Mouse (Mus musculus): ENCODE measurements around the gene Dhx8. TPM values are rescaled to one million over a fixed set of nuclear protein-coding genes. Genes with fewer than 3 reads are reported as not detected.

Dhx8 gene
- total RNA-seq, 4 experiments from 2014 or later, result 25.0 to 30.3 (median 28.0) TPM

- no peak for DNase-seq
Measured at GRCm38 (mm10) chr11:101756616-101757015, 23.9 kb downstream of the Dhx8 start.

- no peak for DNase-seq
Measured at GRCm38 (mm10) chr11:101757366-101757765, 24.6 kb downstream of the Dhx8 start.

- DNase-seq, result no peak
Measured at GRCm38 (mm10) chr11:101758431-101758830, 25.7 kb downstream of the Dhx8 start.

GRCm38 (mm10) chr11:101759530-101759929 is 26.8 kb downstream of the Dhx8 start:
- no peak for DNase-seq

GRCm38 (mm10) chr11:101763723-101764122 is 31.0 kb downstream of the Dhx8 start:
- no peak for DNase-seq

GRCm38 (mm10) chr11:101764546-101764945 is 31.8 kb downstream of the Dhx8 start:
- DNase-seq, result no peak

GRCm38 (mm10) chr11:101767326-101767725 is 34.6 kb downstream of the Dhx8 start:
- no peak for DNase-seq

GRCm38 (mm10) chr11:101768721-101769120 is 36.0 kb downstream of the Dhx8 start:
- no peak for DNase-seq

- no peak for DNase-seq
Measured at GRCm38 (mm10) chr11:101770266-101770665, 37.5 kb downstream of the Dhx8 start.

GRCm38 (mm10) chr11:101772027-101772426 is 39.3 kb downstream of the Dhx8 start:
- DNase-seq, result no peak

- peak; percentile 50 for DNase-seq
Measured at GRCm38 (mm10) chr11:101772449-101772848, 39.7 kb downstream of the Dhx8 start.

- DNase-seq, result no peak
Measured at GRCm38 (mm10) chr11:101776846-101777245, 44.1 kb downstream of the Dhx8 start.

GRCm38 (mm10) chr11:101783135-101783534 is 50.4 kb downstream of the Dhx8 start:
- no peak for DNase-seq

GRCm38 (mm10) chr11:101783584-101783983 is 50.9 kb downstream of the Dhx8 start:
- DNase-seq, result no peak

GRCm38 (mm10) chr11:101784072-101784471 is 51.4 kb downstream of the Dhx8 start:
- no peak for DNase-seq

- no peak for DNase-seq
Measured at GRCm38 (mm10) chr11:101784488-101785142, 51.9 kb downstream of the Dhx8 start.

- DNase-seq, result peak; percentile 87
Measured at GRCm38 (mm10) chr11:101785143-101785851, 52.6 kb downstream of the Dhx8 start, which contains the start of gene Etv4. Gene Etv4, minus strand, starts transcription at chr11:101785371.

GRCm38 (mm10) chr11:101785852-101786205 is 53.1 kb downstream of the Dhx8 start:
- no peak for DNase-seq

- no peak for DNase-seq
Measured at GRCm38 (mm10) chr11:101786651-101787050, 53.9 kb downstream of the Dhx8 start.

- no peak for DNase-seq
Measured at GRCm38 (mm10) chr11:101787432-101787831, 54.7 kb downstream of the Dhx8 start.

- DNase-seq, result no peak
Measured at GRCm38 (mm10) chr11:101790811-101791526, 58.2 kb downstream of the Dhx8 start.

- DNase-seq, result no peak
Measured at GRCm38 (mm10) chr11:101797355-101797754, 64.6 kb downstream of the Dhx8 start.

GRCm38 (mm10) chr11:101798083-101798482 is 65.4 kb downstream of the Dhx8 start:
- DNase-seq, result no peak
